Mouse (Mus musculus) retina, embryonic 14.5 days (tissue): Measurements from ENCODE around the gene Skor1.

Source experiments
- DNase-seq: peaks from one replicate; pipeline ENCODE4 v3.0.0-alpha.2; 2015; ENCODE audit warnings: low spot score

Skor1 gene

GRCm38 (mm10) chr9:63148410-63149371 is at the start of gene Skor1:
TSS of gene Skor1 (minus strand) at chr9:63148961.
- DNase-seq: no peak

GRCm38 (mm10) chr9:63197252-63197651 is 48.5 kb upstream of the Skor1 start:
- DNase-seq: peak; percentile 57

- DNase-seq: peak; percentile 58
Measured at GRCm38 (mm10) chr9:63196114-63196682, 47.4 kb upstream of the Skor1 start.

- DNase-seq: peak; percentile 50
Measured at GRCm38 (mm10) chr9:63195523-63195922, 46.8 kb upstream of the Skor1 start.

GRCm38 (mm10) chr9:63194791-63195190 is 46.0 kb upstream of the Skor1 start:
- DNase-seq: no peak

GRCm38 (mm10) chr9:63192809-63193208 is 44.0 kb upstream of the Skor1 start:
- no peak for DNase-seq

- DNase-seq: no peak
Measured at GRCm38 (mm10) chr9:63187310-63187709, 38.5 kb upstream of the Skor1 start.

GRCm38 (mm10) chr9:63185249-63185648 is 36.5 kb upstream of the Skor1 start:
- no peak for DNase-seq

GRCm38 (mm10) chr9:63183864-63184263 is 35.1 kb upstream of the Skor1 start:
- DNase-seq: no peak

GRCm38 (mm10) chr9:63182306-63182960 is 33.7 kb upstream of the Skor1 start:
- DNase-seq: peak; percentile 60

- peak; percentile 54 for DNase-seq
Measured at GRCm38 (mm10) chr9:63181337-63182178, 32.8 kb upstream of the Skor1 start.

- no peak for DNase-seq
Measured at GRCm38 (mm10) chr9:63178296-63178695, 29.5 kb upstream of the Skor1 start.

GRCm38 (mm10) chr9:63174001-63174721 is 25.4 kb upstream of the Skor1 start:
- DNase-seq: no peak

GRCm38 (mm10) chr9:63171951-63172350 is 23.2 kb upstream of the Skor1 start:
- DNase-seq: no peak

GRCm38 (mm10) chr9:63169127-63169526 is 20.4 kb upstream of the Skor1 start:
- DNase-seq: no peak

GRCm38 (mm10) chr9:63165070-63165469 is 16.3 kb upstream of the Skor1 start:
- peak; percentile 51 for DNase-seq

GRCm38 (mm10) chr9:63163756-63164155 is 15.0 kb upstream of the Skor1 start:
- no peak for DNase-seq

- DNase-seq: no peak
Measured at GRCm38 (mm10) chr9:63151949-63152348, 3.2 kb upstream of the Skor1 start.

- DNase-seq: peak; percentile 86
Measured at GRCm38 (mm10) chr9:63151072-63151870, 2.5 kb upstream of the Skor1 start.

GRCm38 (mm10) chr9:63150086-63150800 is 1.5 kb upstream of the Skor1 start:
- no peak for DNase-seq
